Mouse (Mus musculus): Measurements from ENCODE around the gene Prss43. TPM values are rescaled to one million over a fixed set of nuclear protein-coding genes. Genes with fewer than 3 reads are reported as not detected.

Gene Prss43
- not detected for polyA plus RNA-seq (2015; fragmentation: Illumina TruSeq; extraction: RNeasy Lipid Tissue Mini Kit (QIAGEN cat#74804); ENCODE audit: insufficient read depth, low replicate concordance)

GRCm38 (mm10) chr9:110826390-110826789 lies at the start of gene Prss43:
TSS of gene Prss43 (plus strand) at chr9:110826690.

GRCm38 (mm10) chr9:110797866-110798265 lies 28.6 kb upstream of the Prss43 start, which contains the start of gene Prss42:
TSS of gene Prss42 (plus strand) at chr9:110798166.

GRCm38 (mm10) chr9:110813789-110814188 lies 12.7 kb upstream of the Prss43 start, which contains the start of gene Prss44:
TSS of gene Prss44 (plus strand) at chr9:110813994.

DNA sequence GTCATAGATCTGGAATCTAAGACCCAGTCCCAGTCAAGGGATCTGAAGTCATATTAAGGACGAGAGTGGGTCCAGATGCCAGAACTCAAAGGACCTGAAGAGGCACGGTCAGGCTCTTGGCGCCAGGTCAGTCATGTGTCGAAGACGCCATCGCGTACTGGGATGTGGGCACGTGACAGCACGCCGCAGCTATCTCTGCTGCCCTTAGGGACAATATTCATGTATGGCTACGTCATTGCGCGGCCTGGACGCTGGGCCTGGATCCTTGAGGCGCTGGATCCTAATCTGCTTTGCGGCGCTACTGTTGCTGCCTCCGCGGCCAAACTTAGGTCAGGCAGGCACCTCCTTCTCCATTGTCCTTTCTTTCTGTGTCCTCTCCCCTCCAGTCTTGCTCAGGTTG lies 7.9 kb downstream of the Prss43 start, which contains the start of gene Prss45:
TSS of gene Prss45 (plus strand) at position 178 of the 400 bp plus-strand sequence.

GRCm38 (mm10) chr9:110844206-110844605 lies 17.7 kb downstream of the Prss43 start, which contains the start of gene Prss46:
TSS of gene Prss46 (plus strand) at chr9:110844506.

DNA sequence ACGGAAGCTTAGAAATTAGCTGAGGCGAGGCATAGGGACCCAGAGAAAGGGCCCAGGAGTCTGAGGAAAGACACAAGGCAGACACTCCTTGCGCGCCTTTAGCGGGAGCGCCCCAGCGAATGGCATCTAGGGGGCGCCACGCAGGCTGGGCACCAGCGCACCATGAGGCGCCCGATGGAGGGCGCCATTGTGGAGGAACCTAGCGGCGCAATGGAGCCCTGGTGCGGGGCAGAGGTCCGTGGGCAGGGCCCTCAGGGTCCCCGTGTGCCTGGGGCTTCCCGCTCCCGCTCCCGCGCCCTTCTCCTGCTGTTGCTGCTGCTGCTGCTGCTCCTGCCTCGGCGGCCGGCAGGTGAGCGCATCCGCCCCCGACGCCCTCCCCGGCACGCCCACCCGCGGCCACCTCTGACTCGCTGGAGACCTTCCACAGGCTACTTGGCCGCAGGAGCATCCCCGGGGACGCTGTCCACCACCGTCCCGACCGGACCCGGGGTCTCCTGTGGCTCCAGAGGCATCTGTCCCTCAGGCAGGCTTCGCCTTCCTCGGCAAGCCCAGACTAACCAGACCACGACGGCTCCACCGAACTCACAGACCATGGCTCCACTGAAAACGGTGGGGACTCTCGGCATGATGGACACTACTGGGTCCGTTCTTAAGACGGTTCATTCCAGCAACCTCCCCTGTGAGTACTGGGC lies 31.4 kb downstream of the Prss43 start, which contains the start of gene Prss50:
TSS of gene Prss50 (plus strand) at position 187 of the 692 bp plus-strand sequence.

DNA sequence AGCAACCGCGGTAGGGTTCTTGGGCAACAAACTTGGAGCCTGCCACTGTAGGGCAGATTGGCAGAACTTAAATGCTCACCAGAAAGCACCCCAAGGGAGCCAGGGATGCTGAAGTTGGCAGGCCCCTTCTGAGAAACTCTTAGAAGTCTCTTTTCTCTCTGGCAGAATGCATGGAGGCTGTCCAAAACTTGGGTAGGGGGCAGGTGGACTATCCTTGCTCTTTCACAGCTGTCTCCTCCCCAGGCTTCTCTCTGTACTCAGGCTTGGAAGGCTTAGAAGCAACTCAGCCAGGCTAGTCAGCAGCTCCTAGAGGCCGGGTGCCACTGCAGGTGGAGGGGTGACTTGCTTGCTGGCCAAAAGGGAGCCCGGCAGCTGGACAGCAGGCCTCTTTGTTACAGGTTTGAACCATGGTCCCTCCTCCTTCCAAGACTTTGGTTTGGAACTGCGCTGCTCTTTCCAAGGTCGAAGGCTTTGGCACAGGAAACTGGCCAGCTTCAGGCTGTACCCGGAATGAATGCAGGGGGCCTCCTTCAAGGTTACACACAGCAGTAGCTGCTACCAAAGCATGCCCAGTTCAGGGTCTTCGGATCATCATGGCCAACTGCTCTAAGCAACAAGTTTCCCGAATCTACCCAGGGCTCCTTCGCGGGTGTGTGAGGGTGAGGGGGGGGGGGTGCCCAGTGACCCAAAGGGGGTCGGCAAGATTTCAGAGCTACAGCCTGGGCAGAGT lies 52.9 kb downstream of the Prss43 start, which contains the start of gene Als2cl:
TSS of gene Als2cl (plus strand) at position 680 of the 730 bp plus-strand sequence.

DNA sequence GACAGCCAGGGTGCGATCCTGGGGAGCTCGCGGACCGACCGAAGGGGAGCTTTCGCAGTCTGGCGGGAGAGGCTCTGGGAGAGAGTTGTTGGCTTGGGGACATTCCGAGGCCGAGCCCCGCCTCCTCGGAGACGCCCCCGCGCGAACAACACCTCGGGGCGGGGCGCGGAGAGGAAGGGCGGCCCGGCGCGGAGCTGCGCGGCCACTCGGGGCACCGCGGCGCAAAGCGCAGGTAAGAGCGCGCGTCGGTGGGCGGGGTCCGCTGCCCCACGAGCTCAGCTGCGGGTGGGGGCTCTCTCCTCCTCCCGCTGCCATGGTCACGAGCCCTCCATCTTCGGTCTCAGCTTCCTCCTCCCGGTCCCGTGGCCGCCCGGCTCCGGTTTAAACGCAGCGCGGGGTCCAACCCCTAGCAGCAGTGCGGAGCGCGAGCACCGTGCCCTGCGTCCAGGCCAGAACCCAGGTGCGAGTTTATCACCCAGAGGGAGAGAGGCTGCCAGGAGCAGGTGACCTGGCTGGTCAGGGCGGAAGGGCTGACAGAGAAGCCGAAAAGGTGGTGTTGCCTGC lies 53.6 kb downstream of the Prss43 start, which contains the start of gene Tmie:
TSS of gene Tmie (minus strand) at position 116 of the 564 bp plus-strand sequence.

Other genes starting within 250 kb of the Prss43 start
- 6.0 TPM for gene Nradd, start 202.2 kb upstream of the Prss43 start, polyA plus RNA-seq (2015; fragmentation: Illumina TruSeq; extraction: RNeasy Lipid Tissue Mini Kit (QIAGEN cat#74804); ENCODE audit: insufficient read depth, low replicate concordance)
- 16.4 TPM for gene Nbeal2, start 172.5 kb upstream of the Prss43 start, polyA plus RNA-seq (2015; fragmentation: Illumina TruSeq; extraction: RNeasy Lipid Tissue Mini Kit (QIAGEN cat#74804); ENCODE audit: insufficient read depth, low replicate concordance)
- 74.1 TPM for gene Ccdc12, start 170.2 kb upstream of the Prss43 start, polyA plus RNA-seq (2015; fragmentation: Illumina TruSeq; extraction: RNeasy Lipid Tissue Mini Kit (QIAGEN cat#74804); ENCODE audit: insufficient read depth, low replicate concordance)
- gene Myl3, start 84.8 kb upstream of the Prss43 start, polyA plus RNA-seq (2015; fragmentation: Illumina TruSeq; extraction: RNeasy Lipid Tissue Mini Kit (QIAGEN cat#74804); ENCODE audit: insufficient read depth, low replicate concordance) = not detected
- 1.9 TPM for gene Pth1r, start 79.5 kb upstream of the Prss43 start, polyA plus RNA-seq (2015; fragmentation: Illumina TruSeq; extraction: RNeasy Lipid Tissue Mini Kit (QIAGEN cat#74804); ENCODE audit: insufficient read depth, low replicate concordance)
- not detected for gene Prss42, start 28.5 kb upstream of the Prss43 start, polyA plus RNA-seq (2015; fragmentation: Illumina TruSeq; extraction: RNeasy Lipid Tissue Mini Kit (QIAGEN cat#74804); ENCODE audit: insufficient read depth, low replicate concordance)
- gene Prss44, start 12.7 kb upstream of the Prss43 start, polyA plus RNA-seq (2015; fragmentation: Illumina TruSeq; extraction: RNeasy Lipid Tissue Mini Kit (QIAGEN cat#74804); ENCODE audit: insufficient read depth, low replicate concordance) = not detected
- not detected for gene Prss45, start 7.9 kb downstream of the Prss43 start, polyA plus RNA-seq (2015; fragmentation: Illumina TruSeq; extraction: RNeasy Lipid Tissue Mini Kit (QIAGEN cat#74804); ENCODE audit: insufficient read depth, low replicate concordance)
- not detected for gene Prss46, start 17.8 kb downstream of the Prss43 start, polyA plus RNA-seq (2015; fragmentation: Illumina TruSeq; extraction: RNeasy Lipid Tissue Mini Kit (QIAGEN cat#74804); ENCODE audit: insufficient read depth, low replicate concordance)
- gene Prss50, start 31.3 kb downstream of the Prss43 start, polyA plus RNA-seq (2015; fragmentation: Illumina TruSeq; extraction: RNeasy Lipid Tissue Mini Kit (QIAGEN cat#74804); ENCODE audit: insufficient read depth, low replicate concordance) = not detected
- gene Als2cl, start 53.2 kb downstream of the Prss43 start, polyA plus RNA-seq (2015; fragmentation: Illumina TruSeq; extraction: RNeasy Lipid Tissue Mini Kit (QIAGEN cat#74804); ENCODE audit: insufficient read depth, low replicate concordance) = 31.4 TPM
- gene Tmie, start 53.4 kb downstream of the Prss43 start, polyA plus RNA-seq (2015; fragmentation: Illumina TruSeq; extraction: RNeasy Lipid Tissue Mini Kit (QIAGEN cat#74804); ENCODE audit: insufficient read depth, low replicate concordance) = 7.9 TPM
- gene Fam240a, start 90.2 kb downstream of the Prss43 start, polyA plus RNA-seq (2015; fragmentation: Illumina TruSeq; extraction: RNeasy Lipid Tissue Mini Kit (QIAGEN cat#74804); ENCODE audit: insufficient read depth, low replicate concordance) = 0.66 TPM
- 0.62 TPM for gene Tdgf1, start 119.5 kb downstream of the Prss43 start, polyA plus RNA-seq (2015; fragmentation: Illumina TruSeq; extraction: RNeasy Lipid Tissue Mini Kit (QIAGEN cat#74804); ENCODE audit: insufficient read depth, low replicate concordance)
- 0.08 TPM for gene Lrrc2, start 124.9 kb downstream of the Prss43 start, polyA plus RNA-seq (2015; fragmentation: Illumina TruSeq; extraction: RNeasy Lipid Tissue Mini Kit (QIAGEN cat#74804); ENCODE audit: insufficient read depth, low replicate concordance)
- 1.4 TPM for gene Rtp3, start 163.9 kb downstream of the Prss43 start, polyA plus RNA-seq (2015; fragmentation: Illumina TruSeq; extraction: RNeasy Lipid Tissue Mini Kit (QIAGEN cat#74804); ENCODE audit: insufficient read depth, low replicate concordance)
- 6.9 TPM for gene Ltf, start 192.6 kb downstream of the Prss43 start, polyA plus RNA-seq (2015; fragmentation: Illumina TruSeq; extraction: RNeasy Lipid Tissue Mini Kit (QIAGEN cat#74804); ENCODE audit: insufficient read depth, low replicate concordance)
- gene Ccrl2, start 230.8 kb downstream of the Prss43 start, polyA plus RNA-seq (2015; fragmentation: Illumina TruSeq; extraction: RNeasy Lipid Tissue Mini Kit (QIAGEN cat#74804); ENCODE audit: insufficient read depth, low replicate concordance) = 7.0 TPM